Mouse (Mus musculus): Measurements from ENCODE around the gene Podxl2.

- TF ChIP-seq POLR2A (IDR thresholded peaks at IDR 0.05; ENCODE audit: control insufficient read depth, extremely low read depth, insufficient read depth, low read length, poor library complexity) (no peak), CTCF (IDR thresholded peaks at IDR 0.05; ENCODE audit: borderline replicate concordance, control insufficient read depth, extremely low read depth, insufficient read depth, low read length, poor library complexity) (no peak)
These were observed 19.2 kb downstream of the Podxl2 start for GRCm38 (mm10) chr6:88855636-88856035.

Data from thymus, adult 2 months (tissue).